Mouse (Mus musculus) limb, embryonic 13.5 days (tissue): ENCODE measurements at regions not wholly inside any gene's neighbourhood (a gene's known extent, or its start where the extent isn't known, plus 50 kb on each side); places are given as distances from the start of the nearest gene placed in this dataset.

Experiments used
- ATAC-seq: fragments of 200-750 bp; cut with Nextera tagmentation; 2 replicates; pipeline ENCODE4 v1.8.0; 2017; ENCODE audit warnings: low read depth, moderate number of reproducible peaks, moderate TSS enrichment; ENCODE audit not compliant: low FRiP score
- H3K27ac ChIP-seq: fragments of 300-500 bp; sonication (generic); 2 replicates; pipeline ENCODE4 v1.5.1; 2015; ENCODE audit warnings: inconsistent platforms, mild to moderate bottlenecking, moderate library complexity
- H3K27me3 ChIP-seq: fragments of 300-500 bp; sonication (generic); 2 replicates; pipeline ENCODE4 v1.6.1; 2015; ENCODE audit warnings: mild to moderate bottlenecking, inconsistent platforms
- H3K36me3 ChIP-seq: fragments of 300-500 bp; sonication (generic); 2 replicates; pipeline ENCODE4 v1.6.1; 2015; ENCODE audit warnings: inconsistent platforms, mild to moderate bottlenecking, moderate library complexity
- H3K4me1 ChIP-seq: fragments of 300-500 bp; sonication (generic); 2 replicates; pipeline ENCODE4 v1.6.1; 2015; ENCODE audit warnings: inconsistent platforms
- H3K4me2 ChIP-seq: fragments of 300-500 bp; sonication (generic); replicated peaks from 2 replicates; pipeline ENCODE4 v1.6.1; 2015; ENCODE audit warnings: inconsistent platforms, mild to moderate bottlenecking, moderate library complexity
- H3K4me3 ChIP-seq: fragments of 300-500 bp; sonication (generic); 2 replicates; pipeline ENCODE4 v1.5.1; 2015; ENCODE audit warnings: moderate library complexity, mild to moderate bottlenecking, inconsistent platforms
- H3K9ac ChIP-seq: fragments of 300-500 bp; sonication (generic); 2 replicates; pipeline ENCODE4 v1.6.1; 2015; ENCODE audit warnings: mild to moderate bottlenecking, inconsistent platforms
- H3K9me3 ChIP-seq: fragments of 300-500 bp; sonication (generic); 2 replicates; pipeline ENCODE4 v1.6.1; 2016; ENCODE audit warnings: inconsistent platforms
- WGBS: fragments of 180-500 bp; shearing (Covaris S2); methylation state at CpG from one replicate; pipeline ENCODE4 v1.1.7; 2015; 5-methylcytosine and 5-hydroxymethylcytosine counted together

- WGBS: 87% methylated on average over 2 of the region's 2 CpGs
- Histone ChIP-seq H3K27me3 (no peaks in the 10 kb centered on the region), H3K27ac (no peak overlapping the region), H3K9ac (no peak overlapping the region), H3K9me3 (no peaks in the 10 kb centered on the region), H3K4me1 (0 out of 2 replicates have a peak, but pooled peaks cover 3% of the 10 kb centered on the region), H3K36me3 (no peaks in the 10 kb centered on the region), H3K4me2 (no peak overlapping the region), H3K4me3 (no peak overlapping the region)
- no peak for ATAC-seq
These were observed 114.9 kb upstream of the Ngf start for GRCm38 (mm10) chr3:102354771-102355170.

- Histone ChIP-seq H3K9me3 (no peaks in the 10 kb centered on the region), H3K4me3 (no peak overlapping the region), H3K9ac (no peak overlapping the region), H3K27me3 (no peaks in the 10 kb centered on the region), H3K4me1 (0 out of 2 replicates have a peak, but pooled peaks cover 3% of the 10 kb centered on the region), H3K27ac (no peak overlapping the region), H3K36me3 (no peaks in the 10 kb centered on the region), H3K4me2 (no peak overlapping the region)
- no peak for ATAC-seq
- WGBS: 74% methylated on average over 6 of the region's 6 CpGs
These were observed 116.3 kb upstream of the Ngf start for GRCm38 (mm10) chr3:102353277-102353900.

GRCm38 (mm10) chr3:102346077-102346476 is 123.6 kb upstream of the Ngf start:
- Histone ChIP-seq H3K9me3 (no peaks in the 10 kb centered on the region), H3K27ac (no peak overlapping the region), H3K9ac (no peak overlapping the region), H3K27me3 (no peaks in the 10 kb centered on the region), H3K4me3 (no peak overlapping the region), H3K36me3 (no peaks in the 10 kb centered on the region), H3K4me2 (no peak overlapping the region), H3K4me1 (peaks cover 7% of the 10 kb centered on the region)
- no peak for ATAC-seq
- WGBS: 66% methylated on average over 3 of the region's 3 CpGs

GRCm38 (mm10) chr3:102345291-102345690 is 124.4 kb upstream of the Ngf start:
- WGBS: 71% methylated on average over 5 of the region's 5 CpGs
- H3K4me1 ChIP-seq: peaks cover 15% of the 10 kb centered on the region
- H3K4me2 ChIP-seq: no peak overlapping the region
- no peak overlapping the region for H3K9ac ChIP-seq
- H3K36me3 ChIP-seq: no peaks in the 10 kb centered on the region
- H3K27me3 ChIP-seq: no peaks in the 10 kb centered on the region
- no peaks in the 10 kb centered on the region for H3K9me3 ChIP-seq
- H3K4me3 ChIP-seq: no peak overlapping the region
- no peak for ATAC-seq
- no peak overlapping the region for H3K27ac ChIP-seq

GRCm38 (mm10) chr3:102340731-102341130 is 129.0 kb upstream of the Ngf start:
- Histone ChIP-seq H3K9me3 (no peaks in the 10 kb centered on the region), H3K4me3 (no peak overlapping the region), H3K4me2 (no peak overlapping the region), H3K4me1 (peaks cover 25% of the 10 kb centered on the region), H3K27me3 (no peaks in the 10 kb centered on the region), H3K9ac (no peak overlapping the region), H3K36me3 (no peaks in the 10 kb centered on the region), H3K27ac (no peak overlapping the region)
- WGBS: 17% methylated on average over 5 of the region's 5 CpGs
- no peak for ATAC-seq

- 42% methylated on average over 8 of the region's 8 CpGs for WGBS
- Histone ChIP-seq H3K36me3 (no peaks in the 10 kb centered on the region), H3K4me3 (no peak overlapping the region), H3K27me3 (0 out of 2 replicates have a peak, but pooled peaks cover 3% of the 10 kb centered on the region), H3K4me2 (no peak overlapping the region), H3K9me3 (no peaks in the 10 kb centered on the region), H3K27ac (no peak overlapping the region), H3K4me1 (peaks cover 22% of the 10 kb centered on the region), H3K9ac (no peak overlapping the region)
- ATAC-seq: peak; percentile 81
These were observed 131.8 kb upstream of the Ngf start for GRCm38 (mm10) chr3:102337881-102338280.

- no peak overlapping the region for H3K4me2 ChIP-seq
- peaks cover 4% of the 10 kb centered on the region; the same call in 1 of the 2 replicates for H3K27me3 ChIP-seq
- H3K9ac ChIP-seq: no peak overlapping the region
- H3K27ac ChIP-seq: no peak overlapping the region
- H3K4me1 ChIP-seq: peaks cover 19% of the 10 kb centered on the region
- ATAC-seq: no peak
- H3K4me3 ChIP-seq: no peak overlapping the region
- 82% methylated on average over 2 of the region's 2 CpGs for WGBS
- no peaks in the 10 kb centered on the region for H3K9me3 ChIP-seq
- no peaks in the 10 kb centered on the region for H3K36me3 ChIP-seq
These were observed 131.7 kb upstream of the Vangl1 start for GRCm38 (mm10) chr3:102336184-102336583.

GRCm38 (mm10) chr3:102335146-102335545 is 130.7 kb upstream of the Vangl1 start:
- H3K9me3 ChIP-seq: no peaks in the 10 kb centered on the region
- no peak overlapping the region for H3K27ac ChIP-seq
- no peaks in the 10 kb centered on the region for H3K36me3 ChIP-seq
- no peak overlapping the region for H3K4me3 ChIP-seq
- H3K4me2 ChIP-seq: no peak overlapping the region
- peaks cover 4% of the 10 kb centered on the region; the same call in 1 of the 2 replicates for H3K27me3 ChIP-seq
- H3K4me1 ChIP-seq: peaks cover 8% of the 10 kb centered on the region; the same call in 1 of the 2 replicates
- ATAC-seq: no peak
- H3K9ac ChIP-seq: no peak overlapping the region
- 70% methylated on average over 3 of the region's 3 CpGs for WGBS

- Histone ChIP-seq H3K4me3 (no peak overlapping the region), H3K9me3 (no peaks in the 10 kb centered on the region), H3K36me3 (no peaks in the 10 kb centered on the region), H3K27ac (no peak overlapping the region), H3K4me2 (no peak overlapping the region), H3K27me3 (peaks cover 4% of the 10 kb centered on the region; the same call in 1 of the 2 replicates), H3K4me1 (no peaks in the 10 kb centered on the region), H3K9ac (peak overlapping the region; percentile 19; the same call in 1 of the 2 replicates)
- WGBS: 69% methylated on average over 3 of the region's 3 CpGs
- no peak for ATAC-seq
These were observed 127.7 kb upstream of the Vangl1 start for GRCm38 (mm10) chr3:102332221-102332620.

GRCm38 (mm10) chr3:102319331-102319730 is 114.8 kb upstream of the Vangl1 start:
- no peaks in the 10 kb centered on the region for H3K27me3 ChIP-seq
- ATAC-seq: no peak
- H3K4me2 ChIP-seq: no peak overlapping the region
- no peaks in the 10 kb centered on the region for H3K36me3 ChIP-seq
- H3K4me3 ChIP-seq: no peak overlapping the region
- WGBS: 81% methylated on average over 3 of the region's 3 CpGs
- no peak overlapping the region for H3K27ac ChIP-seq
- H3K9ac ChIP-seq: no peak overlapping the region
- H3K9me3 ChIP-seq: no peaks in the 10 kb centered on the region
- no peaks in the 10 kb centered on the region for H3K4me1 ChIP-seq

GRCm38 (mm10) chr3:102316151-102316550 is 111.7 kb upstream of the Vangl1 start:
- Histone ChIP-seq H3K4me1 (peaks cover 4% of the 10 kb centered on the region; the same call in 1 of the 2 replicates), H3K9ac (no peak overlapping the region), H3K27ac (no peak overlapping the region), H3K4me3 (no peak overlapping the region), H3K36me3 (no peaks in the 10 kb centered on the region), H3K9me3 (no peaks in the 10 kb centered on the region), H3K27me3 (no peaks in the 10 kb centered on the region), H3K4me2 (no peak overlapping the region)
- WGBS: 84% methylated on average over 3 of the region's 3 CpGs
- no peak for ATAC-seq

- no peak overlapping the region for H3K4me3 ChIP-seq
- 67% methylated on average over 15 of the region's 15 CpGs for WGBS
- no peak for ATAC-seq
These were observed 107.2 kb upstream of the Vangl1 start for GRCm38 (mm10) chr3:102311482-102312225.

More at GRCm38 (mm10) chr3:102311482-102312225, 107.2 kb upstream of the Vangl1 start:
- no peaks in the 10 kb centered on the region for H3K36me3 ChIP-seq
- no peaks in the 10 kb centered on the region for H3K27me3 ChIP-seq
- no peak overlapping the region for H3K27ac ChIP-seq
- H3K9ac ChIP-seq: no peak overlapping the region
- H3K4me2 ChIP-seq: no peak overlapping the region
- H3K4me1 ChIP-seq: peaks cover 10% of the 10 kb centered on the region; the same call in 1 of the 2 replicates
- no peaks in the 10 kb centered on the region for H3K9me3 ChIP-seq
